Mouse (Mus musculus): ENCODE data around the gene Afmid. TPM values are rescaled to one million over a fixed set of nuclear protein-coding genes. Genes with fewer than 3 reads are reported as not detected.
"Not testable (repeated sequence)": the region's sequence is repeated elsewhere in the genome, so short reads cannot be mapped to it uniquely, and the experiment has no call there.

The Afmid gene
- total RNA-seq, 4 experiments from 2014 or later: 5.1 to 17.0 (median 10.2) TPM

DNA sequence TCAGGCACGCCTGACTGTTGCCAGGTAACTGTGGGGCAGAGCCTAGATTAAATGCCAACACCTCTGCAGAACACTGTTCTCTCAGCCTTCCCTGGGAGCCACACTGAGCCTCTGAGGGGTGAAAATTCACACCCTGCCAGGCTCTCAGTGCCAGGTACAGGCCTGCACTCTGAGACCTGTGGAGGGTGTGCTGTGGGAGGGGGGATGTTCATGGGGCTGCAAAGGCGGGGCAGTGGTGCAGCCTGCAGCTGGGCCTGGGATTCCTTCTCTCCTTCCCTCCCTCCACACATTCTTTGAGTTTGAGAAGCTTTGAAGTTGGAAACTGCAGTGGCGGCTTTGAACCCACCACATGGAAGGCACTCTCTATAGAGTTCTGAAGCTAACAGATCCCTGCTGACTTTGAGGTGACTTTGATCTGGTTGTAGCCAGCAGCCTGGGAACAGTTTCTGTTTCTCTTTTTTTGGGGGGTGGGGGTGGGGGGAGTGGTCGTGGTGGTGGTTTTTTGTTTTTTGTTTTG lies 31.6 kb upstream of the Afmid start:
- no peak for DNase-seq

- no peak for DNase-seq
These were observed 28.8 kb upstream of the Afmid start for GRCm38 (mm10) chr11:117796954-117797353.

- no peak for DNase-seq
These were observed 28.1 kb upstream of the Afmid start, which contains the start of gene 6030468B19Rik for GRCm38 (mm10) chr11:117797511-117798159. Gene 6030468B19Rik (plus strand): TSS chr11:117797660.

- no peak for DNase-seq
These were observed 27.6 kb upstream of the Afmid start for GRCm38 (mm10) chr11:117798160-117798541.

DNA sequence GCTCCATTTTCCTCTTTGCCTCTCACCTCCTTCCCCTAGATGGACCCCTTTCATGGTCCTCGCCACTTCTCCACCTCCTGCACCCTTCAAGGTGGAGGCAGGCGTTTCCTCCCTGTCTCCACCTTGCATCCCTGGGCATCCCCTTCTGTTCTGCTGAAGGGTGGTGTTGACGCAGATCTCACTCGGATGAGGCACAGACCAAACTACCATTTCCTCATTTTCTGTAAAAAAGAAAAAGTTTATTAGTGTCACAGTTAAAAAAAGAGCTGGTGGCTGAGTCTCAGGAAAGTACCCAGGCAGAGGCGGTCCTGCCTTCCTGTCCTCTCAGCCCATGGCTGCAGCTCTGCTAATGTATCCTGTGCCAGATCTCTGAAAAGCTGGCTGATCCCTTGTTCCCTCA lies 26.6 kb upstream of the Afmid start:
- no peak for DNase-seq

DNA sequence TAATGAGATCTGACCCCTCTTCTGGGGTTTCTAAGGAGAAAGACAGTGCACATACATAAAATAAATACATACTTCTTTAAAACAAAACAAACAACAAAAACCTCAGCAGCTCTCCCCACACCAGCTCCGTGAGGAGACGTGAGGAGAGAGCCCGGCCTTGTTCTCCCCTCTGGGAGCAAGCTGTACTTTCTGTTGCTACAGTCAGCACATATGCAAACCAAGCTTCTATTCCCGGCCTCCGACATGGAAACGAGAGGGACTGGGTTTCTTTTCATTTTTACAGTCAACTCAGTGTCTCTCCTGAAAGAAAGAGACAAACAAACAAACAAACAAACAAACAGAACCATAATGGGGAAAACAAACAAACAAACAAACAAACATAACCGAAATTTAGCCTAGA lies 25.7 kb upstream of the Afmid start:
- no peak for DNase-seq

DNA sequence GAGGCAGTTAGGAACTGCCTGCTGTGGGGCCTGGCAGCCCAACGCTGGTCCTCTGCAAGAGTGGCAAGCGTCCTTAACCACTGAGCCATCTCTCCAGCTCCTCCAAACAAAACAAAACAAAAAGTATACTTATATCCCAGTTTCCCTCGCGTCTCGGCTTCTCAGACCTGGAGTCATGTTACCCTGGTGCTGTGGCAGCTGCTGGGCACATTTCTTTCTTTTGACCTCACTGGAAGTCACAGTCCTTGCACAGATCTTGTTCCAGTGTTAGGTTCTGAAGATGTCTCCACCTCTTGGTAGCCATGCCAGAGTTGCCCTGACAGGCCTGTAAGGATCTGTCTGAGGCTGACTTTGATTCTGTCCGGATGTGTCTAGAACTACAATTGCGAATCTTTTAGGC lies 24.1 kb upstream of the Afmid start:
- DNase-seq: no peak

GRCm38 (mm10) chr11:117803166-117803688 lies 22.5 kb upstream of the Afmid start:
- DNase-seq: no peak

DNA sequence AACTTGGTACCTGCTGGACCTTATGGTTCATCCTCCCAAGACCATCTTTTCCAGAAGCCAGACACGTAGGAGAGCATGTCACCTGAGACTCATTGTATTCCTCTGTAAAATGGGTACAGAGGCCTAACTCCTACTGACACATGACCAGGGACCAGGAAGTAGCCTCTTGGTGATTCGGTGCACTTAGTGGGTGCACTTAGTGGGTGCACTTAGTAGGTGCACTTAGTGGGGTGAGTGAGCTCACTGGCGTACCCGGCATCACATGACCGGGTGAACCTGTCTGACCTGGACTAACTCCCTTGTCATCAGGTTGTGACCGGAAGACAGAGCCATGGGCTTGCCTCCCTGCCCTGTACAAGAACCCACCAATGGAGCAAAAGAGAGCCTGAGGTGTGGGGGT lies 18.9 kb upstream of the Afmid start:
- no peak for DNase-seq

- DNase-seq: peak; percentile 62
These were observed 16.1 kb upstream of the Afmid start, which contains the start of the genes Gm20708 and Syngr2 for GRCm38 (mm10) chr11:117809407-117810311. Gene Gm20708 (plus strand): TSS chr11:117809668. Gene Syngr2 (plus strand): TSS chr11:117809668.

DNA sequence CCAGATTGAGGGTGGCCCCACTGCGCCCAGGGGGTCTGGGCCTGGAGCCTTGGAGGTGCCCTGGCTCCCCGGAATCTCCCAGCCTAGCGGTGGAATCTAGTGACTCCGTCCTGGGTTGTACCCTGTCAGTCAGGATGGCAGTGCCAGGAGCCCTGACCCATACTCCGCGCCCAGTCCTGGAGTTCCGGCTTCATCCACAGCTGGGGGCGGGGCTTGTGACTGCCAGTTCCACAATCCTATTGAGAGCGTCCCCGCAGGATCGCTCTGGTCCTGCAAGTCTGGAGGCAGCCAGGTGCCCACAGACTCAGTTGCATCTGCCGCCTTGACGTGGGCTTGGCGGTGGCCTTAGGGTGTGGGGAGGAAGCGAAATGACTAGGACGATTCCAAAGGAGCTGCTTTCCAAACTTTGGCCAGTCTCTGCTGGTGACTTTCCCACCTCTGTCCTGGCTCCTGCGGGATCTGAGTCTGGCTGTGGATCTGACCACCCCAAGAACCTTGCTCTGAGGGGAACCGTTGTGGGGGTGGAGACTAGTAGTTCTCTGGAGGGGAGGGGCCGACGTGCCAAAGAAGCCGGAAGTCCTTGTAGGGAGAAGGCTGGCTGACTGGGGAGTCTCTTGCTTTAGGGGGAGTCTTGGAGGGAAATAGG lies 15.2 kb upstream of the Afmid start:
- DNase-seq: peak; percentile 91

GRCm38 (mm10) chr11:117813867-117814266 lies 11.9 kb upstream of the Afmid start:
- no peak for DNase-seq

DNA sequence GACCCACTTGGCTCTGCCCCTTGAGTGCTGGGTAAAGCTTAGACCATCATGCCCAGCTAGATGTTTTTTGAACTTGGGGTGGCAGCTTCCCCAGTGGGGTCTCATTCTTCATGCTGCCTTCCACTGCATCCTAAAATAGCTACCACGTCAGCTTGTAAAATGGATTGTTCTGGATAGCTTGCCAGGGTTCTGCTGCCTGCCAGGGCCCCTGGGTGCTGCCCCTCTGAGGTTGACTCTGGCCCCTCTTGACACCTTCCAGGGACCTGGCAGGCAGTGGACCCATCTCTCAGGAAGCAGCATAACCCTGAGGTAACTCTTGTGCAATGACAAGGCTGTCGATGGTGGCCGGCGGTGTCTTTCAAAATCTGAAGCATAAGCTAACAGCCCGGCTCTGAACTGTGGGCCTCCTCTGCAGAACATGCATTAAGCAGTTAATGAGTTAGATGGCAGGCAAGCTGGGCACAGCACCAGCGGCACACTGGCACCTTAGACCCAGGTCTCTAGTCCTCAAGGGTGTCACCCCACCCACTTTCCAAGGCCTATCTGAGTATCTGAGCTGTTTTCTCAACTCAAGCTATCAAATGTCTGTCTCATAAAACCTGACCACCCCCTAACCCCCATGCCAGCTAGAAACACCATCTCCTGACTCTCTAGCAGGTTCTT lies 10.9 kb upstream of the Afmid start:
- DNase-seq: no peak

DNA sequence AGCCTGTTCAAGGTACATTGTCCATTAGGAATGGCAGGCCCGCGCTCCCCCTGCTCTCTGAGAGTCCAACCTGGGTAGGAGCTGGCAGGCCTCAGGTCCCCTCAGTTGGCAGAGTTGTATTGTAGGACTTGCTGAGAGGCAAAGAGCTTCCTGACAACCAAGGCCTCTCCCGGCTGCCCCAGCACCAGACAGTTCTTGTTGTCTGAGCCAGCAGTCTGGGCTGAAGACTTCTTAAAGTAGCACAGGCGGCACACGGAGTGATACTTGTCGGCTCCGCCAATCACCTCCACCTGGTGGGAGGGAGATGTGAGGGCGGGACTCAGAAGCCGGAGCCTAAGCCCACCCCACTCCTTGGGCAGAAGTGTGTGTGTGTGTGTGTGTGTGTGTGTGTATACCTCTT lies 9.9 kb upstream of the Afmid start:
- DNase-seq: not testable (repeated sequence)

DNA sequence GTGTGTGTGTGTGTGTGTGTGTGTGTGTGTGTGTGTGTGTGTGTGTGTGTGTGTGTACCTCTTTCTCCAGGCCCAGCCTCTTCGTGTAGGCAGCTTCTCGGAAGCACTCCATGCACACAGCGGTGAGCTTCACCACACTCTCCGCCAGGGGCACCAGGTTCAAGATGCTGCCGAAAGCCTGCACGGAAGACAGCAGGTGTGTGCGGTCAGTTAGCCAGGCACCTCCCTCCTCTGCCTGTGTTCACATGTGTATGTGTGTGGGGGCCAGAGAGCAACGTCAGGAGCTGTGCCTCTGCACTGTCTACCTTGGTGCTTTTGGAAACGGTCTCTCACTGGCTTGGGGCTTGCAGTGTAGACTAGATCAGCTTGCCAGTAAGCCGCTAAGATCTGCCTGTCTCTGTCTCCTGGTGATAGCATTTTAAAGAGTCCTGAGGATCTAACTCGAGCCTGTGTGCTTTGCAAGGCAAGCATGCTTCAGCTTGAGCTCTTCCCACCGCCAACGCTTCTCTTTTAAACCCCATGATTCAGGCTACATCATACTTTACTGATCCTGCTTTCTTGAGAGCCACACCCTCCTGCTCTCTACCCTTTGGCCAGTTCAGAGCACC lies 9.2 kb upstream of the Afmid start:
- no peak for DNase-seq

- no peak for DNase-seq
These were observed 6.6 kb upstream of the Afmid start for GRCm38 (mm10) chr11:117819095-117819494.

DNA sequence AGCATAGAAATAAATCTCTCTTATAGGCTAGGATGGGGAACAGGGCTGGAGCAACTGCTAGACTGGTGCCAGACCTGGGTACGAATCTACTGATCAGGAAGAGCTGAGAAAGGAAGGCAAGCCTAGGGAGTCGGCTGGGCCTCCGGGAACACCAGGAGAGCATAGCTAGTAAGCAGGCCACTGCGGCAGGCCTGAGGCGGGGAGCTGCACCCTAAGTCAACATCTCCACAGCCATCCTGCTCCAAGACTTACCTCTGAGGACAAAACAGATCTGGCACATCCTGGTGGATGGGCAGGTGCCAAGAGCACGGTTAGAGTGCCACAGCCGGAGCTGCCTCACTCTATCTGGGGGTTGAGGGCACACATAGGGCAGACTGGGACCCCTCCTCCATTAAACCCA lies 5.6 kb upstream of the Afmid start:
- no peak for DNase-seq

GRCm38 (mm10) chr11:117821868-117822267 lies 3.9 kb upstream of the Afmid start:
- peak; percentile 70 for DNase-seq

GRCm38 (mm10) chr11:117822728-117823241 lies 2.9 kb upstream of the Afmid start:
- no peak for DNase-seq

GRCm38 (mm10) chr11:117823411-117823810 lies 2.3 kb upstream of the Afmid start:
- no peak for DNase-seq
